Mouse (Mus musculus) erythroblast, embryonic 14.5 days (primary cell): Measurements from ENCODE around the gene Paxip1.

ENCODE experiments used
- GATA1 ChIP-seq: IDR thresholded peaks from 2 replicates; pipeline ENCODE4 v1.6.1; 2012; ENCODE audit warnings: low read length, inconsistent platforms, mixed read lengths
- TAL1 ChIP-seq: IDR thresholded peaks from 3 replicates; pipeline ENCODE4 v1.6.1; 2012; ENCODE audit warnings: low read length, inconsistent platforms, mixed read lengths

- TF ChIP-seq GATA1 (no peak), TAL1 (no peak)
Observed at GRCm38 (mm10) chr5:27793923-27794322, 2.4 kb upstream of the Paxip1 start.
